Mouse (Mus musculus): ENCODE data around the gene Gja8. TPM values are rescaled to one million over a fixed set of nuclear protein-coding genes. Genes with fewer than 3 reads are reported as not detected.

The Gja8 gene
- not detected for polyA plus RNA-seq (2017; shearing (Covaris generic))

GRCm38 (mm10) chr3:96925920-96926319, at the start of gene Gja8:
Gene Gja8, minus strand, starts transcription at chr3:96926020.

DNA sequence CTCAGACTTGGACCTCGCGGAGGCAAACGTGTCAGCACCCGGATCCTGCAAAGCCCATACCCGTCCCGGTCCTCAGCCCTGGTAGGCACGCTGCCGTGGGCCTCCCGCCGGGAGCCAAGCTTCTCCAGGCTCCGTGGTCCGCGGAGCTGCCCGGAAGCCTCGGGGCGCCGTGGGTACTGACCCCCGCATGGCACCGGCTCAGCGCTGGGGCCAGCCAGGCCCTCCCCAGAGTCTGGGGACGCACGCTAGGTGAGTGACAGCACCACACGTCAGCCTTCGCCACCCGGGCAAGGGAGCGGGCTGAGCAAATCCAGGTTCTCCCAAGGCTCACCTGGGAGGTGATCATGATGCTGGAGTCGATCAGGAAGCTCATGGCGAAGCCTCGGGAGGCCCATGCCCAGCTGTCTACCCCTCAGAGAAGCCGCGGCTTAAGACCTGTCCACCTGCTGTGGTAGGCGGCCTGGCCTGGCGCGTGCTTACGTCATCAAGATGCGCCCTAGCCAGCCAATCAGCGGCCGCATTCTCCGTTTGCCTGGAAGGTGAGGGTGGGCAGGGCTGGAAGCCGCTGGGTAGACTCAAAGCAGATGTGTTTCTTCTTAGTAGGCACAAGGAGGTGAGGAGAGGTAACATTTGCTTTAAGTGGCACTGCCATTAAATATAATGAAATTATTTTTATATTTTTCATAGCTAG, 20.8 kb downstream of the Gja8 start, which contains the start of gene Gpr89:
Gpr89 (minus strand) TSS at position 496 of the 691 bp plus-strand sequence.

GRCm38 (mm10) chr3:96904393-96904792, 21.4 kb downstream of the Gja8 start, which contains the start of gene Gja5:
Gene Gja5, plus strand, starts transcription at chr3:96904693.

Other genes starting within 250 kb of the Gja8 start
- 29.6 TPM for gene Pias3, start 229.6 kb downstream of the Gja8 start, polyA plus RNA-seq (2017; shearing (Covaris generic))
- 1.7 TPM for gene Nudt17, start 217.5 kb downstream of the Gja8 start, polyA plus RNA-seq (2017; shearing (Covaris generic))
- gene Polr3c, start 198.4 kb downstream of the Gja8 start, polyA plus RNA-seq (2017; shearing (Covaris generic)): 75.6 TPM
- 57.4 TPM for gene Rnf115, start 198.4 kb downstream of the Gja8 start, polyA plus RNA-seq (2017; shearing (Covaris generic))
- gene Pdzk1, start 96.7 kb downstream of the Gja8 start, polyA plus RNA-seq (2017; shearing (Covaris generic)): 0.33 TPM
- 34.1 TPM for gene Cd160, start 96.7 kb downstream of the Gja8 start, polyA plus RNA-seq (2017; shearing (Covaris generic))
- 0.45 TPM for gene Gja5, start 21.3 kb downstream of the Gja8 start, polyA plus RNA-seq (2017; shearing (Covaris generic))
- gene Gpr89, start 20.7 kb downstream of the Gja8 start, polyA plus RNA-seq (2017; shearing (Covaris generic)): 40.4 TPM
- gene Acp6, start 232.8 kb upstream of the Gja8 start, polyA plus RNA-seq (2017; shearing (Covaris generic)): 100.0 TPM

Data from inflammation-experienced regulatory T-cells, adult 16 weeks (primary cell).